Mouse (Mus musculus): Measurements from ENCODE around the gene Siah1a.

Siah1a gene

GRCm38 (mm10) chr8:86705317-86705716 is 40.4 kb downstream of the Siah1a start:
- no peak for DNase-seq (ENCODE audit: low read depth in 2 of 2, low spot score in 2 of 2)

GRCm38 (mm10) chr8:86702453-86702852 is 43.3 kb downstream of the Siah1a start:
- no peak for DNase-seq (ENCODE audit: low read depth in 2 of 2, low spot score in 2 of 2)

GRCm38 (mm10) chr8:86699471-86699870 is 46.3 kb downstream of the Siah1a start:
- DNase-seq (ENCODE audit: low read depth in 2 of 2, low spot score in 2 of 2): peak in 1 of 2 experiments; percentile 39

GRCm38 (mm10) chr8:86698811-86699421 is 46.8 kb downstream of the Siah1a start:
- DNase-seq (ENCODE audit: low read depth in 2 of 2, low spot score in 2 of 2): no peak

- no peak for DNase-seq (ENCODE audit: low read depth in 2 of 2, low spot score in 2 of 2)
Observed at GRCm38 (mm10) chr8:86695703-86696102, 50.0 kb downstream of the Siah1a start.

- no peak for DNase-seq (ENCODE audit: low read depth in 2 of 2, low spot score in 2 of 2)
Observed at GRCm38 (mm10) chr8:86694011-86694410, 51.7 kb downstream of the Siah1a start.

- DNase-seq (ENCODE audit: low read depth in 2 of 2, low spot score in 2 of 2): no peak
Observed at GRCm38 (mm10) chr8:86692107-86692506, 53.6 kb downstream of the Siah1a start.

GRCm38 (mm10) chr8:86686629-86687028 is 59.1 kb downstream of the Siah1a start:
- DNase-seq (ENCODE audit: low read depth in 2 of 2, low spot score in 2 of 2): peak; percentile 74 to 81

Measured in CD8-positive naive resting alpha-beta T cell, adult 2 months (primary cell).